Mouse (Mus musculus): ENCODE results near the gene Prex1.
A peak's percentile ranks its signal among the peaks of the same experiment; 100 is the strongest.

Prex1 gene

DNA sequence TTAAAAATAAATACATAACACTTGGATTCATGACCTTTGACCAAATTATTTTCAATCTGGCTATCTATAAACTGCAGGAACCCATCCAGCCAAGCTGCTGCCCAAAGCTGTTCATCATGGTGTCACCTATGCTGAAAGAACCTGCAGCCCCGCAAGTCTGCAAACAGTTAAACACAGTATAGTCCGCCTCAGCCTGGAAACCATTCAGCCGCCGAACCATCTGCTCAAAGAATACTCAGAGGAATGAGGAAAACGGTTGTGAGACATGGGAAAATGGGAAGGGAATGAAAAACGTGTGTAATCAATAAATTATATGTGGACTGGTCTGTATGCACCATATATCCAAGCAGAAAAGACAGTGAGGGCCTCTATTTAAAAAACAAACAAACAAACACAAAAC lies 13.3 kb upstream of the Prex1 start:
- DNase-seq (ENCODE audit: low read depth, low spot score), result no peak

DNA sequence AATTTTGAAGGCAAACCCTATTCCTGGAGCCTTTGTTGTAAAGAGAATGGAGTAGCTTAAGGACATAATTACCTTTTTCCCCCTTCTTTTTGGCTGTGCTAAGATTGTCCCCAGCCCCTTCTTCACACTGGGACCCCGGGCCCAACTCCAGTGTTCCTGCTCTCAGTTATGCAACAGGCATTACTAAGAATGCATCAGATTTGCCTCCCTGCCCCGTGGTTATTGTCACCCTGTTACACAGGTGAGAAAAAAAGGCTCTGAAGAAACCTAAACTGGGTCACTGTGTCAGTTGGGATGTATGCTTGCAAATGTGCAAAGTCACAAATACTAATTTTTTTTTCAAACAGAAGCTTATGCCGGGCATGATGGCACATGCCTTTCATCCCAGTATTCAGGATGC lies 6.8 kb upstream of the Prex1 start:
- no peak for DNase-seq (ENCODE audit: low read depth, low spot score)

DNA sequence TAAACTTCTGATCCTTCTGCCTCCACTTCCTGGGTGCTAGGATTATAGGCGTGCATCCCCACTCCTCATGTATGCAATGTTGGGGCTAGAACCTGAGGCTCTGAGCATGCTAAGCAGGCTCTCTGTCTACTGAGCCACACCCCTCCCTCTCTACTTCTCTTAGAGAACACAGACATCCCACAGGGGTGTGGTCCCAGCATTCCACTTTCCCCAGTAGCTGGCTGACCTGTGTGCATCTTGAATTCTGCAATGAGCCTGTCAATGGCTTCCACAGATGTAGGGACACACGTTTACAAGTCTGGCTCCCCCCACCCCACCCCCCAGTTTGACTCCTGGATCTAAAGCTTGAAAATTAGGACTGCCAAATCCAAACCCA lies 6.3 kb upstream of the Prex1 start:
- DNase-seq (ENCODE audit: low read depth, low spot score), result no peak

DNA sequence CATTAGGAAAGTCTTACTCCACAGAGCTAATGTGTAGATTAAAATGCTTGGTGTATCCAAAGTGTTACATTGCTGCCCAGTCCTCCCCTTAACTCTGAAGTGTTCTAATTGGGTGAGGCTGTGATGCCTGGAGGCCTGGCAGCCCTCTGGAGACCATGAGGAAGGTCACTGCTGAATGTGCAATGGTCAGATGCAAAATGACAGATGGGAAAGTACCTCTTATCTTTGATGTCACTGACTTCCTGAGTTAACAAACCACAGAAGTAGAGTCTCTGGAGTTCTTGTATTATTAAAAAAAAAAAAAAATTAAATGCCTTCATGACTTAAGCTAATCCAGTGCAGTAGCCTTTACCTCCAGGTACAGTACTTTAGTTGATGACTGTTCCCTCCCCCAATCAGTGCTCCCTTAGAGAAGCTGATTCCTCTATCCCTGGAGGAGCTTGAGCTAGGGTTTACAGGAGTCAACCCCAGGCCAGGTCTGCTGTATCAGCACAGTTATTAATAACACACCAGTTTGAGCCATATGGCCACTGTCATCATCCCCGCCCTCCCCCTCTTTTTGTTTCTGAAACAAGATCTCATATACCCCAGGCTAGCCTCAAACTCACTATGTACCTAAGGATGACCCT lies 5.8 kb upstream of the Prex1 start:
- no peak for DNase-seq (ENCODE audit: low read depth, low spot score)

DNA sequence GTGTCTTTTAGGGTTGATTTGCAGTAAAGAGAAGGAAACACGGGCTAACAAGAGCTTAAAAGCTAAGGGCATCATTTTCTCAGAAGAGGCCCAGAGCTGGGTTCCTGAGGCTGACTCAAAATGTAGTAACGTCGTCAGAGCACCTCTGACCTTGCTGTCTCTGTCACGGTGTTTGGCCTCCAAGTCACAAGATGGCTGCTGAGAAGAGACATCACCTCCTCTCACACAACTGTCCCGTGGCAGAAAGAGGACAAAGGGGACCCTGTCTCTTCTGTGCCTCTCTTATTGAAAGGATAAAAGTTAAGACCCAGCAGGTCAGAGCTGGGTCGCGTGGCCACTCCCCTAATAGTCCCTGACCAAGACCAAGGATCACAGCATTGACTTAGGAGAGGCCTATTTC lies 2.4 kb upstream of the Prex1 start:
- no peak for DNase-seq (ENCODE audit: low read depth, low spot score)

DNA sequence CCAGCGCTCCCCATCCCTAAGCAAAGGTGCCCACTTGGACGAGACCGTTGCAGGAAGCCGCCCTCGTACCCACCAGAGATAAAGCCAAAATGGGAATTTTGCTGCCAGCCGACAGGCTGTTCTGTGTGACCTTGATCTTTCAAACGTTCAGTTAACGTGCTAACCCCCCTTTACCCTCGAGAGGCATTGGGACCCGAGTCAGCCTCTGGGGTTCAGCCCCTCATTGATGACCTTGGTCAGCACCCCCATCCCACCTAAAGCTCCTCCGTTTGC lies 731 bp upstream of the Prex1 start:
- no peak for DNase-seq (ENCODE audit: low read depth, low spot score)

DNA sequence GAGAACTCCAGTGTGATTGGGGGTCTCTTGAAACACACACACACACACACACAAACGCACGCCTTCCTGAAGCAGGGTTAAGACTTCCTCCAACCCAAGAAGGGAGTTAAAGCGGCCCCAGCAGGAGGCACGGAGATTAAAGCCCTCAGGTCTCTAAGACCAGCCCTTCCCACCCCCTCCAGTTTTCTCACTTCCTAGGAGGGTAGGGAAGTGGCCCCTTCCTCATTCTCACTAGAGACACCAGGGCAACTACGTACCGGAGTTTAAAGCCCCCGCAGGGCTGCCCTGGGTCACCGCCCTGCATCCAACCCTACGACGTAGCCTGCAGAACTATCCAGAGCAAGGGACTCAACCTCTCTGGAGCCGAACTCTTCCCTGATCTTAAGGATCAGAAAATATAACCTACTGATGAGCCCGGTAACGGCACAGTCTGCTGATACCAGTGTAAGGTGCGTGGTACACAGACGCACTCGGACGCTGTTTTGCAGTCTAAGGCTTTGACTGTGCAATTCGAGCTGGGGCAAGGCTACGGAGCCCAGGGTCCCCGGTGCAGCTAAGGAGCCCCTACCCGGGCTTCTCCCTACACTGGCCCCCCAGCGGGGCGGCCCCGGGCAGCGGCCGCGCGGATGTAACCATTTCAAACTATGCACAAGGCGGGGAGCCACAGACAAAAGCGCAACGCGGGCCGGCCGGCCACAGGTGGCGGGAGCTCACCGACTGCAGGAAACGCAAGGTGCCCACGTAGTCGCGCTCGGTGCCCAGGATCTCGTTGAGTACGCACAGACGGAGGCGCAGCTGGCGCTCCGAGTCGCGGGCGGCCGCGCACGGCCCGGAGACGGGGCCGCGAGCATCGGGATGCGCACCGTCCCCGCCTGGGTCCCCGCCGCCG lies 587 bp downstream of the Prex1 start:
- no peak for DNase-seq (ENCODE audit: low read depth, low spot score)

DNA sequence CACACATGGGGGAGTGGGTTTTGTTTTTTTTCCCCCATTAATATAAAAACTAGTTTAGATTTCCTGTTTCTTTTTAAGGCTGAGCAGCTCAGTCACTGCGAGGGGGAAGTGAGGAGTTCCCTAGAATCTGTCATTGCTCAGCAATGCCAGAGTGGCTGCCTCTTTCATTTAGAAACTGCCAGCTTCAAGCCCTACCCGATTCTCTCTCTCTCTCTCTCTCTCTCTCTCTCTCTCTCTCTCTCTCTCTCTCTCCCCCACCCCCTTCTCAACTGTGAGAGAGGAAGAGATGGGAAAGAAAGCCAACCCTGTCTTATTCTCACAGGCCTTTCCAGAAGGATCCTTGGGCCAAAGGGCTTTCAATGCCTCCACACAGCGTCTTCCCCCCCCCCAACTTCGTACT lies 1.3 kb downstream of the Prex1 start:
- DNase-seq (ENCODE audit: low read depth, low spot score), result no peak

DNA sequence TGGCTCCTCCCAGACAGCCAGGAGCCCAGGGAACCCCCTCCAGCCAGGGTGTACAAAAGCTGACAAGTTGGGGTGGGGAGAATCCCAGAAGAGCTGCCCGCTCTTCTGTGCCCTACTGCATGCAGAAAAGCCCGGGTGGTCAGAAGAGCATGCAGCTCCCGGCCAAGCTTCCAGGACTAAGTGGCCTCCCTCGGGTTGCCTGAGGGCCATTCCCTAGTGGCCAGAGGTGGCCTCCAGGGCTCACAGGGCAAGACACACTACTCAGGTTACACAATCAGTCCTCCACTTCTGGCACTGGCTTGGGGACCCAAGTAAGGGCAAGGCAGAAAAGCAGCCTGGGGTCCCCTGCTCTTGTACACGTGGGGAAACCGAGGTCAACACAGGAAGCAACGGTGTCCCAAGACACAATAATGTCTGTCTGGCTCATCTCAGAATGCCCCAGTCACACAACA lies 1.9 kb downstream of the Prex1 start:
- DNase-seq (ENCODE audit: low read depth, low spot score), result no peak

DNA sequence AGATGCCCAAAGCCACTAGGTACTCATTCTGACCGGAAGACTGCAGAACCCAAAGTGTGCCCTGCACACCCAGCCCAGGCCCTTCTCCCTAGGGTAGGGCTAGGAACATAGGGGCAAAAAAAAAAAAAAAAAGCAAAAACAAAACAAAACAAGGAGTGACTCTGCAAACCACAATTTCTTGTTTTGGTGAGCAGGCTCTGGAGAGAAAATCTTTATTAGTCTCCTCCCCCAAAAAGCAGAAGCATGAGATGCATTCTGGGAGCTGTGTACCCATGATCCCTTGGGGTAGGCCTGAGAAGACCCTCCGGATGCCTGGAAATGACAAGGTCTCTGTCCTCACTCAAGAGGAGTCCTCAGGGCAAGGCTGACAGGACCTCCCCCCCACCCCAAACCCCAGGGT lies 3.7 kb downstream of the Prex1 start:
- no peak for DNase-seq (ENCODE audit: low read depth, low spot score)

DNA sequence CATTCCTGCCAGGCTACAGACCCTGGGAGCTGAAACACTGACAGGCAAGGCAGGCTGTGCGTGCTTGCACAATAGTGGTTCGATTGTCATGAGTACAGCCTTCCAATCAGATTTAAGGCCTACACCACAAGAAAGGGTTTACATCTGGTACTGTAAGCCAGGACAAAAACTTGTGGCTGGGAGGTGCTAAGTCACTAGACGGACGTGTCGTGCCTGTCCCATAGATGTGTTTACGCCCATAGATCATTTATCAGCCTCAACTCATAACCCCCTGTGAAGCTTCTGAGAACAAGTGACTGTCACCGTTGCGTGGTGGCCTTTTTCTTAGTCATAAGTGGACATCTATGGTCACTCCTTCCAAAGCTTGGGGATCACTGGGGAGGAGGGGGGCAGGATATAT lies 5.3 kb downstream of the Prex1 start:
- no peak for DNase-seq (ENCODE audit: low read depth, low spot score)

DNA sequence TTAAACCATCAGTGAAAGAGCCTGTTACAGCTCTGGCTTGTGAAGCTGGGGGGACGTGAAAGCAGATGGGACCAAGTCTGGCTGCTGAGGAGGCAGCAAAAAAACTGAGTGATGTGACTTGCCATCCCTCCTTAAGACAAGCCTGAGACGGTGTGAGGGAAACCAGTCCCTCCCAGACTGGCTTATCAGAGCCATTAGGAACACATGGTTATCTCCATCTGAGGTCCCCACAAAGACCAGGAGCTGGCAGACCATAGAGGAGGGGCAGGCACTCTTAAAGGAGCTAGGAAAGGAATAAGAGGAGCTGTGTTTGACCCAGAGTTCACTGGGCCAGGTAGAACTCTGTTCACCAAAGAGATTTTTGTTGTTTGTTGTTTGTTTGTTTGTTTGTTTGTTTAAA lies 7.1 kb downstream of the Prex1 start:
- DNase-seq (ENCODE audit: low read depth, low spot score), result peak; percentile 68

DNA sequence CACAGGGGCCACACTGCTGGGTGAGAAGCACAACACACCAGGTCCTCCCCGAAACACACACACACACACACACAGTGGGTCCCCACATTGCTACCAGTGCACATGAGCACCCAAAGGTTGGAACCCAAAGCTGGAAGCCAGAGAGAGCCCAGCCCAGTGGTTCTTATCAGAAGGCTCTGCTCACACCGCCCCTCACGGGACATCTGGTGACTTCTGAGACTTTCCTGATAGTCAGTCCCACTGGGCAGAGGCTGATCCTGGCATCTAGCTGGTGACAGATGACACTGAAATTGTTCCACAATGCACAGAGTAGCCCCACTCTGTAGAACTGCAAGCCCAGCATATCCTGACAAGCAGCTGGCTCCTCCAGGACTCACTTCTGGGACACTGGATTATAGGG lies 10.1 kb downstream of the Prex1 start:
- peak; percentile 78 for DNase-seq (ENCODE audit: low read depth, low spot score)

DNA sequence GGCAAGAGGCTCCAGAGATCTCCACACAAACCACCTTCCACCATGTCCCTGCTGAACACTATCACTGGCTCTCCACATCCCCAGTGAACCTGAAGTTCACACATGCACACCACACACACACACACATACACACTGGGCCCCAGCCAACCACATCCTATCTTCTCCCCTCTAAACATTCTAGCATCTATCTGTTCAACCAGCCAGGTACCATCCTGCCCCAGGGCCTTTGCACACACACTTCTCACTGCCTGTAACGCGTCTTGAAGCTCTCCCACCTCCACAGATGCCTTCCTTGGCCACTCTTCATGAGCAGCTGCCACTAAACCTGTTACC lies 11.6 kb downstream of the Prex1 start:
- no peak for DNase-seq (ENCODE audit: low read depth, low spot score)

DNA sequence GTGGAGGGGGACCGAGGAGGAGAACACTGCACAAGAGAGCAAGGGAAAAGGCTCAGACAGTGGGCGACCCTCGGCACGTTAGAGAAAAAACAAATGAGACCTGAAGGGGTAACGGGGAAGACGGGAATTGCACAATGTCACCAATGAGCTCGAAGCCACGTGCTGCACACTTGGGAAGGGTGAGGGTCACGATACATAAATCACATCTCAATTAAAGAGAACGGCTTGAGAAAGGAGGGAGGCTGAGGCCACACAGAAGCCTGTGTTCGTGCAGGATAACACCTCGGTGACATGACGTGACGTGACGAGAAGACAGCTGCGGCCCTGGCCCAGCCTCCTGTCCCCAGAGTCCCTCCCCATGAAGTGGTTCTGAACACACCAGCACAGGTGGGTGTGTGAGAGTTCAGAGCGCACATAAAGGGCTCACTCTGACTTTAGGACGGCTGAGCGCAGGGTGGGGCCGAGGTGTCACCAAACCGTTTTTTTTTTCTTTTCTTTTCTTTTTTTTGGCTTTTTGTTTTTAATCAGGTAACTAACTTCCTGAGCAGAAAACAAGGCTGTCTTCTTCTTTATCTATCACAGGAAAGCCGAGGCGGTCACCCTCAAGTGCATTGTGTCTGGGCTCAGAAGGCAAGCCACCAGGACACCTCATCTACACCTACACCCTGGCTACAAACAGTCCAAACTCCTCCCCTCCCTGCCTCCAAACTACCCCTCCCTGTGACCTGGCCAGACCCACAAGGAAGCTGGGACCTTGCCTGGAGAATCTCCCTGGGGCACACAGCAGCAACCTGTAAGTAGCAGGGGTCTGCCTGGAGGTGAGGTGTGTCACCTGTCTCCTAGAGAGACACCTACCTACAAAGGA lies 12.2 kb downstream of the Prex1 start:
- no peak for DNase-seq (ENCODE audit: low read depth, low spot score)

DNA sequence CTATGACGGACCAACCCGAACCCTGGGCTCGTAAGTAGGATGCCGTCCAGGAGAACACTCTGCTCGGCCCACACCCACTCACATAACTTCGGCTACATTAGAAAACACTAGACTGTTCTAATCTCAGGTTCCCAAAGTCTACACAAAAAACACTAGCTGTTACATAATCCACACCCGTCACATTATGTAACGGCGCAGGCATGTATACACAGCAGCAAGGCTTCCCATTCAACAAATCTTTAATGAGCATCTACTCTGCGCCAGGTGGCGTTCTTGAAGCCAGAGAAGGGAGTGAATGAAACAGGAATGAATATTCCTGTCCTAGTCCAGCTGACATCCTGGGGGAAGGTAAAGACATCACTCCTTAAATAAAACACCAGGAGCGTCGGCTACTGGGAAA lies 12.9 kb downstream of the Prex1 start:
- no peak for DNase-seq (ENCODE audit: low read depth, low spot score)

DNA sequence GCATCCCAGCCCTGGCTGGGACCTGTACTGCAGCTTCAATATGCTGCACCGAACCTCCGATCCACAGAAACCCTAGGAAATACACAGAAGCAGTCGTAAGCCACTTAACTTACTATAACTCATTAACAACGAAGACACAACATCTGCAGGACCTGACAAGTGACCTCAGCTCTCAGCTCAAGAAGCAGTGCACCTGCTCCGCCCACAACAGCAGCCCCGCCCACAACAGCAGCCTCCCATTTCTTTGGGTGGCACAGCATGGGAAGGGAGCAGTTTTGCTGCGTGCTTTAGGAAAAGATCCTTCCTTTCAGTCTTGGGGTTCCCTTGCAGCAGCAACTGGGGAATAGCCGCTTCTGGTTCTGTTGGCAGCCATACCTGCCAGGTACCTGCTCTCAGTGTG lies 13.5 kb downstream of the Prex1 start:
- no peak for DNase-seq (ENCODE audit: low read depth, low spot score)

DNA sequence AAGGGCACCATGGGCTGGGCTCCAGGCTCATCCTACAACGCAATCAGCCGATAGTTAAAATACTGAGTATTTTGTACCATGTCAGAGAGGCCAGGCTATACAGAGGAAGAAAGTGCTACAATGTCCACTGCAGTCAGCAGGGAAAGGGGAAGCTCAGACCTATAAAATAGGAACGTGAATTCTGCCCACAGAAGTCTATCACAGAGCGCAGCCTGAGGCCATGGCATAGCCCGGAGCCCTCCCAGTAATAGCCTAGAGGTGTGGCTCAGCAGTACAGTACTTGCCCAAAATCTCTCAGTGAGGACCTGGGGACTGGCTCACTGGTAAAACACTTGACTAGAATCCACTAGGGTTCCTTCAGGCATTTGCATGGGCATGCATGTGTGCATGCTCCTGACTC lies 14.1 kb downstream of the Prex1 start:
- DNase-seq (ENCODE audit: low read depth, low spot score), result no peak

DNA sequence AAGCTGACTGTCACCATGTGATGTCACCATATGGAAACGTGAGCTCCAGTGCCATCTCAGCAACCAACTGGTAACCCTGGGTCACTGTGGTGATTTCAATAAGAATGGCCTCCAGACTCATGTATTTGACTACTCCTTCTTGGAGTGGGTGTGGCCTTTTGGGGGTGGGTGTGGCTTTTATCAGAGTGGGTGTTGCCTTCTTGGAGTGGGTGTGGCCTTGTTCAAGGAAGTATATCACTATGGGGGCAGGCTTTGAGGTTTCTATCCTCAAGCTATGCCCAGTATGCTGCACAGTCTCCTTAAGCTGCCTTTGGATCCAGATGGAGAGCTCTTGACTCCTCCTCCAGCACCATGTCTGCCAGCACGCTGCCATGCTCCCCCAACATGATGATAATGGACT lies 19.0 kb downstream of the Prex1 start:
- DNase-seq (ENCODE audit: low read depth, low spot score), result peak; percentile 67

DNA sequence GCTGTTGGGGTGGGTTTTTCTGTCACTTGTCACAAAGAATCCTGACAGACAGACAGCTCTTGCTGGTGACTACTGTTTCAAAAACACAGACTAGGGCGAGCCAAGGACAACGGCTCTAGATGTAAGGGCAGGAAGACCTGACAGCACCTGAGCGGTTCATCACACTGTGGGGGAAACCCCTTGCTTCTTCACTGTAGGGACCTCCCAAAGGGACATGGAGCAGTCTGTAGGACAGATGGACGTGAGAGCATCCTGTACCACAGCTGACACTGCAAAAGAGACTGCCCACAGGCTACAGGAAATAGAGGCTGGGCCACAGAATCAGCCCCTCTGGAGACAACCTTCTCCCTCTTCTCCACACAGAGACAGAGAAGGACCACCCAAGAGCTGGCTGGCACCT lies 20.2 kb downstream of the Prex1 start:
- DNase-seq (ENCODE audit: low read depth, low spot score), result no peak

DNA sequence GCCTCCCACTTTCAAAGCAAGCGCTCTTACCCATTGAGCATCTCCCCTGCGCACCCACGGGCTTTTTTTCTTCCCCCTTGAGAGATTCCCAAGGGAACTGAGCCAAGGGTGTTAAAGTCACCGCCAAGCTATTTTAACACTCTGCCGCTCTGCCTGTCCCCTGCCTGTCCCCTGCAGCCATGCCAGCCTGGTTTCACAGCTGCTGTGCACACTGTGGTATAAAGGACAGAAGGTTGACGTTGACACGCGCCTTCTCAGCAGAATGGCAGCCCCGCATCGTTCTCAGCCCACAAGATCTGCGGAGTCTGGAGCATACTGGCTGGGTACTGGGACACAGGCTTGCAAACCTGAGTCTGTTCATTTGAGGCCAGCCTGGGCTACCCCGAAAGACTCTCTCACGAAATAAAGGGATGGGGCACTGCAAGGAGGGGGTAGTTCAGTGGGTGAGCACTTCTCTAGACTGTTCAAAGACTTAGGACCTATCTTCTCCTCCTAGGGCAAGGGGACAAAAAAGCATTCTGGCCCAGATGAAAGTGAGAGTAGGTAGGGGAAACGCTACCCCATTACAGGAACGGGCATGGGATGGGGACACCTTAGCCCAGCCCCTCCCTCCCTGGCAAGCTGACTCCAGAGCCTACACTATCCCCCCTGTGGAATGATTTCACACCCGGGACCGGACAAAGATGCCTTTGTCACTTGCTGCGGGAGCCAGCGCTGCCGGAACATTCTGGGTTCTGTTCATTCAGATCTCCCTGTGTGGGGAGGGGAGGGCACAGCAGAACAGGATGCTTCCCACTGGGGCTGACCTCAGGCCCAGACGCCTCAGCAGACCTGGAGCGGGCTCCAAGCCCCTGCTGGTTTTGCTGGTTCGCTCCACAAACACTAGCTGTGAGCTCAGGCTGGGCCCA lies 21.8 kb downstream of the Prex1 start:
- no peak for DNase-seq (ENCODE audit: low read depth, low spot score)

DNA sequence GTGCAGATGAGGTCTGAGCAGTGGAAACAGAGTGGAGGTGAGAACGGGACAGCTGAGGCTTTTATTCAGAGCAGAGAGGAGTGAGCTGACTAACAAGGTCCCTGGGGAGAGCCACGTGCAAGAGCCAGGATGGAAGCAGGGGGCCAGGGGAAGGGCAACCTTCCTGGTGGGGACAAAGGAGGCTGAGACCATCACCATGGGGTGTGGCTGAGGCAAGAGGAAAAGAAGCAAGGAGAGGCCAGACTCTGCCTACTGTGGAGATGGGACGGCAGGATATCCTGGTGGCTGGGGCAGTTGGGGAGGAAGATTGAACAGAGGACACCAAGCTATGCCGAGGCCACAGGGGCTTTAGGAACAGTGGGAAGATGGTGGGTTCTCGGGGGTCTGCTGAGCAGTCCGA lies 26.7 kb downstream of the Prex1 start:
- no peak for DNase-seq (ENCODE audit: low read depth, low spot score)

Data from c-Kit-negative CD71-positive TER-119-positive erythroid progenitor cells, embryonic 14.5 days (primary cell).